Mouse (Mus musculus): ENCODE measurements around the gene Olfr694.
"Not testable (repeated sequence)": the region's sequence is repeated elsewhere in the genome, so short reads cannot be mapped to it uniquely, and the experiment has no call there.

DNA sequence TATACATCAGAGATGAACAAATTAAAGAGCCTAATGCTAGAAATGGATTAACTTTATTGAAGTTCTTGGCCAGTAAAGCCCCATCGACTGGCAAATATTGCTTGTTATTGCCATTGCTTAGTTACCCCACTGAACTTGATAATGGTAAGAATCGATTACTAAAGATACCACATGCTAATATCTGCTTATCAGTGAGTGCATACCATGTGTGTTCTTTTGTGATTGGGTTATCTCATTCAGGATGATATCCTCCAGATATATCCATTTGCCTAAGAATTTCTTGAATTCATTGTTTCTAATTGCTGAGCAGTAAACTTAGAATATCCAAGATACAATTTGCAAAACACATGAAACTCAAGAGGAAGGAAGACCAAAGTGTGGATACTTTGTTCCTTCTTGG is 34.0 kb upstream of the Olfr694 start:
- TF ChIP-seq CTCF (IDR thresholded peaks at IDR 0.05; ENCODE audit: insufficient read depth, low read length); POLR2A (IDR thresholded peaks at IDR 0.05; ENCODE audit: borderline replicate concordance, extremely low read depth, low read depth, low read length): not testable (repeated sequence)

All from lung, adult 2 months (tissue).